ENCODE assay signal across 25 mouse cellular contexts in the genomic region with DNA sequence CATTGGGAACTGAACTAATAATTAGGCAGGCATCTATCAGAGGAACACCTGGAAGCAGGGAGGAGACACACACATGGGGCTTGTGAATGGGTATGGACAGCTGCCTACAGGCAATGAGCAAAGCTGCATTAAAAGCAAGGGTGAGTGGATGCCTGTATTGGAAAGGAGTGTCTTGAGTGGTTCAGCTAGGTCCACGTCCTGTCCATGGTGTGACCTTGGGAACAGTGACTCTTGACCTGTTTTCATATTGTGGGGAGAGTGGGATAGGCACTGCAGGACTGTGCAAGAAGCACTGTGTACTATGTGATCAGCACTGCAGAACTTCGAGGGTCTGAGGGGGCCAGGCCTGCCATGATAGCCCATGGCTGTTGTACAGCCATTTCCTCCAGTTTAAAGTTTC.
"Had no signal": no experiment of that assay in that cellular context is flagged by ENCODE, and none has a peak within 500 bp of the region (broad histone marks: within the 10 kb centered on the region; RNA-seq: fewer than 3 reads in every experiment).

No protein-coding gene starts in this region.

- DNase-seq: cerebellum, postnatal 10 days; cerebellum, postnatal 14 days; cerebellum, postnatal 25 days; embryo, embryonic 11 days; forebrain, postnatal 0 days; gastrocnemius, adult 2 months; gastrocnemius, postnatal 10 days; gastrocnemius, postnatal 14 days; gastrocnemius, postnatal 25 days; gastrocnemius, postnatal 36 days; heart, adult 11 months; heart, adult 18-20 months; heart, adult 2 months had no signal

- H3K27ac ChIP-seq: embryonic facial prominence, embryonic 10.5 days; embryonic facial prominence, embryonic 12.5 days; embryonic facial prominence, embryonic 13.5 days; embryonic facial prominence, embryonic 15.5 days; forebrain, embryonic 10.5 days; forebrain, embryonic 12.5 days; forebrain, embryonic 13.5 days; forebrain, embryonic 15.5 days; gastrocnemius, adult 2 months; heart, adult 2 months; heart, embryonic 10.5 days had no signal

- H3K9ac ChIP-seq: embryonic facial prominence, embryonic 12.5 days; embryonic facial prominence, embryonic 13.5 days; embryonic facial prominence, embryonic 15.5 days; forebrain, embryonic 12.5 days; forebrain, embryonic 13.5 days; forebrain, embryonic 15.5 days; forebrain, postnatal 0 days had no signal

- H3K36me3 ChIP-seq: embryonic facial prominence, embryonic 10.5 days; embryonic facial prominence, embryonic 12.5 days; embryonic facial prominence, embryonic 13.5 days; embryonic facial prominence, embryonic 15.5 days; forebrain, embryonic 10.5 days; forebrain, embryonic 12.5 days; forebrain, embryonic 15.5 days had no signal

- H3K4me3 ChIP-seq: embryonic facial prominence, embryonic 10.5 days; embryonic facial prominence, embryonic 12.5 days; embryonic facial prominence, embryonic 13.5 days; embryonic facial prominence, embryonic 15.5 days; erythroblast, embryonic 14.5 days; forebrain, embryonic 10.5 days; forebrain, embryonic 12.5 days; forebrain, embryonic 13.5 days; forebrain, embryonic 15.5 days; gastrocnemius, adult 2 months; heart, adult 2 months; heart, embryonic 10.5 days had no signal

- H3K9me3 ChIP-seq: embryonic facial prominence, embryonic 12.5 days; embryonic facial prominence, embryonic 13.5 days; embryonic facial prominence, embryonic 15.5 days; forebrain, embryonic 10.5 days; forebrain, embryonic 15.5 days had no signal

- H3K4me2 ChIP-seq: embryonic facial prominence, embryonic 12.5 days; embryonic facial prominence, embryonic 13.5 days; embryonic facial prominence, embryonic 15.5 days; forebrain, embryonic 12.5 days; forebrain, embryonic 13.5 days; forebrain, embryonic 15.5 days had no signal

- ATAC-seq: forebrain, embryonic 13.5 days; forebrain, embryonic 14.5 days; forebrain, embryonic 15.5 days; forebrain, embryonic 16.5 days; forebrain, postnatal 0 days had no signal
